Mouse (Mus musculus) heart, adult 2 months (tissue): ENCODE results near the gene Agap1. TPM values are rescaled to one million over a fixed set of nuclear protein-coding genes. Genes with fewer than 3 reads are reported as not detected.

Experiments used
- DNase-seq, 2 experiments: peaks; one replicate each; pipeline ENCODE4 v3.0.0; 2021
- H3K27ac ChIP-seq: fragments of 200-600 bp; 2 replicates; pipeline ENCODE4 v1.8.1; 2022
- H3K27me3 ChIP-seq: fragments of 200-500 bp; 2 replicates; pipeline ENCODE4 v1.6.1; 2012; ENCODE audit warnings: mild to moderate bottlenecking, low read length, inconsistent platforms, mixed read lengths; ENCODE audit not compliant: control insufficient read depth, insufficient read depth
- H3K36me3 ChIP-seq: fragments of 200-500 bp; 2 replicates; pipeline ENCODE4 v1.6.1; 2012; ENCODE audit warnings: low read length, inconsistent platforms; ENCODE audit not compliant: control insufficient read depth, insufficient read depth
- H3K4me1 ChIP-seq: fragments of 200-500 bp; 2 replicates; pipeline ENCODE4 v1.6.1; 2011; ENCODE audit warnings: low read length; ENCODE audit not compliant: control insufficient read depth, insufficient read depth
- H3K4me3 ChIP-seq: fragments of 200-600 bp; 2 replicates; pipeline ENCODE4 v1.8.1; 2022
- H3K79me2 ChIP-seq: fragments of 200-500 bp; replicated peaks from 2 replicates; pipeline ENCODE4 v1.6.1; 2012; ENCODE audit warnings: mild to moderate bottlenecking, inconsistent platforms, low read length, moderate library complexity, mixed read lengths; ENCODE audit not compliant: control insufficient read depth, insufficient read depth
- H3K9ac ChIP-seq: fragments of 200-500 bp; 2 replicates; pipeline ENCODE4 v1.6.1; 2012; ENCODE audit warnings: low read depth, mild to moderate bottlenecking, control low read depth, inconsistent platforms, low read length, mixed read lengths
- CTCF ChIP-seq: fragments of 200-600 bp; IDR thresholded peaks from 2 replicates; pipeline ENCODE4 v1.8.1; 2022; ENCODE audit warnings: antibody characterized with exemption, mild to moderate bottlenecking, moderate library complexity
- EP300 ChIP-seq: fragments of 200-500 bp; IDR thresholded peaks from 2 replicates; pipeline ENCODE4 v1.6.1; 2011; ENCODE audit warnings: low read depth, low read length, control low read depth; ENCODE audit not compliant: insufficient read depth
- POLR2A ChIP-seq: fragments of 200-500 bp; IDR thresholded peaks from 2 replicates; pipeline ENCODE4 v1.6.1; 2011; ENCODE audit warnings: mild to moderate bottlenecking, low read depth, low read length, control low read depth; ENCODE audit not compliant: insufficient read depth
- WGBS: fragments of 180-500 bp; shearing (Covaris S2); methylation state at CpG from one replicate; pipeline ENCODE4 v1.1.7; 2018; 5-methylcytosine and 5-hydroxymethylcytosine counted together
- intact Hi-C: fragments of 180-260 bp; cut with DNase I; formaldehyde crosslinking; loops from one replicate; pipeline ENCODE4 v1.15.1; 2025
- polyA plus RNA-seq: library from polyadenylated mRNA; depleted of rRNA; stranded (reverse); fragments of >200 nt; gene quantifications from 2 replicates; pipeline ENCODE4 v1.2.3, GENCODE M21; 2012
- total RNA-seq, 2 experiments: library from RNA; stranded (reverse); gene quantifications; 2 replicates each; pipeline ENCODE4 v1.2.3; 2021

Agap1 gene
- total and polyA plus RNA-seq, 3 experiments = 11.4 to 62.1 (median 59.0) TPM

DNA sequence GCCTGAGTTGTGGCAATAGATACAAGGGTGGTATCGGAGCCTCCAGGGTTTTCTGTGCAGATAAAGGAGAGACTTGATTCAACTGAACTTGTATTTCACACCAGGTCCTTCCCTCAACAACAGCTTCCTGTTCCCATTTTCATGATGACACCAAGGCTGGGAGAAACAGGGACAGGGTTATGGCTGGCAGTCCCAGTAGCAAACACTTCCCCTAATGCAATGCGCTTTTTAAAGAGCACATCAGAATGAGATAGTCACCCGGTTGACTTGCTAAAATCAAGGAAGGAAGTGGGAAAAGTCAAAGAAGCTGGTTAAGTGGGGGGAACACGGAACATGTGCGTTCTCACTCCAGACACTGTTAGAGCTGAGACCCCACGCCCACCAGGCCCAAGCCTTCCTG, 436.8 kb downstream of the Agap1 start:
- Histone ChIP-seq H3K4me3 (no peak overlapping the region), H3K4me1 (no peaks in the 10 kb centered on the region), H3K27me3 (no peaks in the 10 kb centered on the region), H3K27ac (no peak overlapping the region), H3K9ac (no peak overlapping the region), H3K36me3 (no peaks in the 10 kb centered on the region), H3K79me2 (no peaks in the 10 kb centered on the region)
- no peak for DNase-seq
- TF ChIP-seq CTCF (no peak), POLR2A (no peak), EP300 (no peak)
- intact Hi-C loops = no loop called here
- 76% methylated on average over 6 of the region's 6 CpGs for WGBS

GRCm38 (mm10) chr1:89892281-89892680, 437.7 kb downstream of the Agap1 start:
- Histone ChIP-seq H3K36me3 (no peaks in the 10 kb centered on the region), H3K79me2 (no peaks in the 10 kb centered on the region), H3K27me3 (no peaks in the 10 kb centered on the region), H3K4me3 (no peak overlapping the region), H3K4me1 (no peaks in the 10 kb centered on the region), H3K9ac (no peak overlapping the region), H3K27ac (no peak overlapping the region)
- TF ChIP-seq POLR2A = no peak
- TF ChIP-seq CTCF = no peak
- TF ChIP-seq EP300 = no peak
- no peak for DNase-seq
- intact Hi-C loops = no loop called here
- 78% methylated on average over 7 of the region's 7 CpGs for WGBS

DNA sequence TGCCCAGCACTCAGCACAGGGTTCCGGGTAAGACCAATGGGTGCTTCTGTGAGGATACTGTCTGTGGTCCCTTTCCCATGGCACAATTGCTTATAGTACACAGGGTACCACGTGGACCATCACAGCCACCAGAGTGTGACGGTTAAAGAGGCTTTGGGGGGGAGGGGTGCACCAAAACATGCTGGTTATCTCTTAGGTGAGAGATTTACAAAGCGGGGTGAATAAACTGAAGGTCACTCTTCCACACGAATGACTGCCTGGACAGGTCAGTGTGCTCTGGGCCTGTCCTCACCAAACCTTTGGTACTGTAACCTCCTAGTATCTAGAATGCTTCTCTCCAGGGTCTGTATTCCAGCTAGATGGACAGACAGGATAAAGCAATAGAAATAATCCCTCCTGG, 441.2 kb downstream of the Agap1 start:
- TF ChIP-seq CTCF = no peak
- no peak for TF ChIP-seq POLR2A
- TF ChIP-seq EP300 = no peak
- Histone ChIP-seq H3K36me3 (no peaks in the 10 kb centered on the region), H3K79me2 (no peaks in the 10 kb centered on the region), H3K4me1 (no peaks in the 10 kb centered on the region), H3K27ac (no peak overlapping the region), H3K27me3 (no peaks in the 10 kb centered on the region), H3K4me3 (no peak overlapping the region), H3K9ac (no peak overlapping the region)
- WGBS = 80% methylated on average over 5 of the region's 5 CpGs
- intact Hi-C loops = no loop called here
- DNase-seq = no peak

DNA sequence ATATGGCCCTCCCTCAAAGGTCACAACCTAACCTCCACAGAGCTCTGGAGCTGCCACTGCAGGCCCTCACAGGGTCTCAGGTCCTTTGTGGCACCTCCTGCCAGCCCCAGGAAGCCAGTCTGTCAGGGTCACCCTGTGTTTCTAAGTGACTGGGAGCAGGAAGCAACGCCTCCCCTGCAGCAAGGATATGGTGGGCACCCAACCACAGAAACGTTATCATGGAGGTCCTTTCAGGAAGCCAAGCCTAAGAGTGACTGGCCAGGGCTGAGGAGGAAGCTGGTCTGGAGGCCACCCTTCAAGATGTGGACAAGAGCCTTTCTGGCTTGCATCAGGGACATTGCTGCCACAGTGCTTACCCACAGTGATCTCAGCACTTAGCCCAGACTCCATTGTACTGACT, 444.4 kb downstream of the Agap1 start:
- Histone ChIP-seq H3K4me3 (no peak overlapping the region), H3K79me2 (no peaks in the 10 kb centered on the region), H3K27ac (no peak overlapping the region), H3K4me1 (no peaks in the 10 kb centered on the region), H3K36me3 (no peaks in the 10 kb centered on the region), H3K9ac (no peak overlapping the region), H3K27me3 (no peaks in the 10 kb centered on the region)
- 55% methylated on average over 2 of the region's 2 CpGs for WGBS
- intact Hi-C loops = no loop called here
- no peak for TF ChIP-seq POLR2A
- no peak for TF ChIP-seq EP300
- no peak for TF ChIP-seq CTCF
- DNase-seq = no peak

- Histone ChIP-seq H3K4me1 (no peaks in the 10 kb centered on the region), H3K36me3 (no peaks in the 10 kb centered on the region), H3K9ac (no peak overlapping the region), H3K4me3 (no peak overlapping the region), H3K27me3 (no peaks in the 10 kb centered on the region), H3K79me2 (no peaks in the 10 kb centered on the region), H3K27ac (no peak overlapping the region)
- intact Hi-C loops = no loop called here
- no peak for TF ChIP-seq EP300
- WGBS = 77% methylated on average over 11 of the region's 11 CpGs
- DNase-seq = no peak
Measured at GRCm38 (mm10) chr1:89899761-89900445, 445.3 kb downstream of the Agap1 start.

DNA sequence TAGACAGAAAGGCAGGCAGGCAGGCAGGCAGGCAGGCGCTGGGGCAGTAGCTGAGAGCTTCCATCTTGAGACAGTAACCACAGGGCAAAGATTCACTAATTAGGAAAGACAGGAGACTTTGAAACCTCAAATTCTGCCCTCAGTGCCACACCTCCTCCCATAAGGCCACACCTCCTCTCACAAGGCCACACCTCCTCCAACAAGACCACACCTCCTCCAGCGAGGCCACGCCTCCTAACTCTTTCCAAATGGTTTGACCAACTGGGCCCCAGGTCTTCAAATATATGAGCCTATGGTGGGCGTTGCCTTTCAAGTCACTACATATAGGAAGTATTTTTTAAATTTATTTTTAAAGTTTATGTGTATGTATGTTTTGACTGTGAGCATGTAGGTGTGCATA, 446.8 kb downstream of the Agap1 start:
- H3K4me3 ChIP-seq = no peak overlapping the region
- no peaks in the 10 kb centered on the region for H3K79me2 ChIP-seq
- no peak overlapping the region for H3K9ac ChIP-seq
- TF ChIP-seq POLR2A (no peak), EP300 (no peak), CTCF (no peak)
- intact Hi-C loops = no loop called here
- WGBS = 80% methylated on average over 4 of the region's 4 CpGs
- no peak for DNase-seq
- no peak overlapping the region for H3K27ac ChIP-seq
- no peaks in the 10 kb centered on the region for H3K36me3 ChIP-seq
- no peaks in the 10 kb centered on the region for H3K27me3 ChIP-seq
- no peaks in the 10 kb centered on the region for H3K4me1 ChIP-seq
